Mouse (Mus musculus) erythroblast, embryonic 14.5 days (primary cell): ENCODE data around the gene Zfand3.

Experiments
- GATA1 ChIP-seq: IDR thresholded peaks from 2 replicates; pipeline ENCODE4 v1.6.1; 2012; ENCODE audit warnings: low read length, inconsistent platforms, mixed read lengths
- TAL1 ChIP-seq: IDR thresholded peaks from 3 replicates; pipeline ENCODE4 v1.6.1; 2012; ENCODE audit warnings: low read length, inconsistent platforms, mixed read lengths

GRCm38 (mm10) chr17:30197280-30198030 lies 192.9 kb downstream of the Zfand3 start:
- TF ChIP-seq GATA1 (no peak), TAL1 (no peak)
